Mouse (Mus musculus) liver, adult 2 months (tissue): Measurements from ENCODE around the gene Rae1. TPM values are rescaled to one million over a fixed set of nuclear protein-coding genes. Genes with fewer than 3 reads are reported as not detected.

ENCODE experiments used
- DNase-seq: peaks from one replicate; pipeline ENCODE4 v3.0.0-alpha.2; 2011; ENCODE audit warnings: low read depth, low spot score; ENCODE audit errors: extremely low read depth
- H3K27ac ChIP-seq: fragments of 200-500 bp; replicated peaks from 2 replicates; pipeline ENCODE4 v1.5.1; 2012; ENCODE audit warnings: low read depth, mild to moderate bottlenecking, control low read depth, inconsistent platforms, low read length; ENCODE audit not compliant: insufficient read depth
- H3K27me3 ChIP-seq: fragments of 200-500 bp; 2 replicates; pipeline ENCODE4 v1.6.1; 2012; ENCODE audit warnings: mild to moderate bottlenecking, moderate library complexity, low read length, inconsistent platforms; ENCODE audit not compliant: control insufficient read depth, insufficient read depth
- H3K36me3 ChIP-seq: fragments of 200-500 bp; 2 replicates; pipeline ENCODE4 v1.6.1; 2012; ENCODE audit warnings: low read length, inconsistent platforms; ENCODE audit not compliant: control insufficient read depth, insufficient read depth
- H3K4me1 ChIP-seq: fragments of 200-500 bp; 2 replicates; pipeline ENCODE4 v1.6.1; 2011; ENCODE audit warnings: low read length; ENCODE audit not compliant: control insufficient read depth, insufficient read depth
- H3K4me3 ChIP-seq: fragments of 200-500 bp; 2 replicates; pipeline ENCODE4 v1.5.1; 2011; ENCODE audit warnings: low read depth, mild to moderate bottlenecking, control low read depth, low read length, moderate library complexity; ENCODE audit not compliant: insufficient read depth
- H3K79me2 ChIP-seq: fragments of 200-500 bp; 2 replicates; pipeline ENCODE4 v1.6.1; 2012; ENCODE audit warnings: inconsistent platforms, mild to moderate bottlenecking, low read length, moderate library complexity; ENCODE audit not compliant: control insufficient read depth, insufficient read depth
- H3K9ac ChIP-seq: fragments of 200-500 bp; 2 replicates; pipeline ENCODE4 v1.6.1; 2012; ENCODE audit warnings: low read depth, mild to moderate bottlenecking, control low read depth, inconsistent platforms, low read length
- CTCF ChIP-seq: fragments of 200-500 bp; IDR thresholded peaks from 2 replicates; pipeline ENCODE4 v1.5.1; 2011; ENCODE audit warnings: low read depth, low read length, control low read depth
- POLR2A ChIP-seq: fragments of 200-500 bp; IDR thresholded peaks from 2 replicates; pipeline ENCODE4 v1.6.1; 2011; ENCODE audit warnings: low read length, control low read depth; ENCODE audit not compliant: insufficient read depth; ENCODE audit errors: extremely low read depth
- WGBS: fragments of 180-500 bp; shearing (Covaris S2); methylation state at CpG from one replicate; pipeline ENCODE4 v1.1.7; 2018; 5-methylcytosine and 5-hydroxymethylcytosine counted together
- polyA plus RNA-seq: library from polyadenylated mRNA; depleted of rRNA; stranded (reverse); fragments of >200 nt; gene quantifications from 2 replicates; pipeline ENCODE4 v1.2.3, GENCODE M21; 2012; rRNA removed
- total RNA-seq: library from RNA; depleted of rRNA; stranded (reverse); fragments of >200 nt; gene quantifications from 2 replicates; pipeline ENCODE4 v1.2.3, GENCODE M21; 2014; rRNA removed

Rae1 gene
- total RNA-seq (13.1 and 17.8 TPM in 2 replicates), polyA plus RNA-seq (25.3 and 31.9 TPM in 2 replicates)

GRCm38 (mm10) chr2:172999630-173000284 is at the start of gene Rae1:
Rae1 (plus strand) TSS chr2:173000117.
- H3K27me3 ChIP-seq, result no peaks in the 10 kb centered on the region
- peaks cover 3% of the 10 kb centered on the region; the same call in 1 of the 2 replicates for H3K36me3 ChIP-seq
- peaks cover 6% of the 10 kb centered on the region for H3K4me1 ChIP-seq
- DNase-seq, result peak; percentile 87
- H3K27ac ChIP-seq, result peak within 1 kb of the TSS; percentile 51
- WGBS, result under 1% methylated on average over 45 of the region's 45 CpGs
- TF ChIP-seq CTCF (peak; percentile 77), POLR2A (peak; percentile 56; the same call in 1 of the 2 replicates)
- H3K4me3 ChIP-seq, result peak within 1 kb of the TSS; percentile 96
- peaks cover 11% of the 10 kb centered on the region; the same call in 1 of the 2 replicates for H3K79me2 ChIP-seq
- H3K9ac ChIP-seq, result peak within 1 kb of the TSS; percentile 88

DNA sequence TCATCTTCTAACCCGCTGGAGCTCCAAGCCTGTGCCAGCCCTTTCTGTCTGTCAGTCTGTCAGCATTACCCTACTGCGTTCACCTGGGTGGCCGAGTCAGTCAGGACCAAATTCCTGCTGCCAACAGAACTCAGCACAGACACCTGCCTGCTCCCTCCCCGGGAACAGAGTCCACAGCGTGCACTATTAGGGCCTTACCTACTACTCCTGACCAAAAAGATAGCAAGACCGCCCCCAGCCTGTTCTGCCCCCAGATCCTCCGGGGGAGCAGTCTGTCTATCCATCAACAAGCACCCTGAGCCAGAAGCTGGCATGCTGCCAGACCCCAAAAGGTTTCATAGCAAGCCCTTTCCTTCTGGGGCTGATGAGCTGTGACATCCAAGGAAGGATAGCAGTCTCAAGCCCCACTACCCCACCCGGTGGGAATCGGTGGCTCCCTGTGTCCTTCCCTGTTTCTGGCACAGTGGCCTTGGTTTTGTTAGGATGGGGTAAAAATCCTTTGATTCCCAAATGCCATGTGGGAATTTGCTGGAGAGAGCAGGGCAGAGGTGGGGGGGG is 49.7 kb upstream of the Rae1 start:
- TF ChIP-seq POLR2A, result no peak
- no peak for TF ChIP-seq CTCF
- DNase-seq, result no peak
- no peaks in the 10 kb centered on the region for H3K79me2 ChIP-seq

GRCm38 (mm10) chr2:172950722-172951121 is 49.2 kb upstream of the Rae1 start:
- no peaks in the 10 kb centered on the region for H3K36me3 ChIP-seq
- H3K79me2 ChIP-seq, result no peaks in the 10 kb centered on the region
- H3K4me3 ChIP-seq, result no peak overlapping the region
- 64% methylated on average over 11 of the region's 11 CpGs for WGBS
- TF ChIP-seq POLR2A, result no peak
- TF ChIP-seq CTCF, result no peak
- H3K9ac ChIP-seq, result no peak overlapping the region
- DNase-seq, result no peak
- no peaks in the 10 kb centered on the region for H3K27me3 ChIP-seq
- H3K4me1 ChIP-seq, result no peaks in the 10 kb centered on the region
- no peak overlapping the region for H3K27ac ChIP-seq

More for the DNA sequence above, 49.7 kb upstream of the Rae1 start:
- Histone ChIP-seq H3K9ac (no peak overlapping the region), H3K27ac (no peak overlapping the region), H3K4me3 (no peak overlapping the region), H3K4me1 (no peaks in the 10 kb centered on the region), H3K36me3 (no peaks in the 10 kb centered on the region), H3K27me3 (no peaks in the 10 kb centered on the region)
- WGBS, result 68% methylated on average over 9 of the region's 9 CpGs

DNA sequence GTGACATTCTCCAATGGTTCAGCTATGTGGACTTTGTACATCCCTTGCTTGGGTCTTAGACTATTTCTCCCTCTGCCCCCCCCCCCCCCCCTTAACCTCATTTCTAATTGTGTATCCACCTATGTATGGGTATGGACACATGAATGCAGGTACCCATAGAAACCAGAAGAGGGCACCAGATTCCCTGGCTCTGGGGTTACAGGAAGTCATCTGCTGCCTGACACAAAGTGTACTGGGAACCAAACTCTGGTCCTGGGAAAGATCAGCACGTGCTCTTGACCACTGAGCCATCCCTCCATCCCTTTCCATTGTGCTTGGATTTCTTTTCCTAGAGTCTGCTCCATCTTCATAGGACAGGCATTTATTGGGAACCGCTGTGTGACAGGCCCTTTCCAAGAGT is 47.9 kb upstream of the Rae1 start:
- DNase-seq, result no peak
- Histone ChIP-seq H3K27ac (no peak overlapping the region), H3K79me2 (no peaks in the 10 kb centered on the region), H3K27me3 (no peaks in the 10 kb centered on the region), H3K9ac (no peak overlapping the region), H3K36me3 (no peaks in the 10 kb centered on the region), H3K4me3 (no peak overlapping the region), H3K4me1 (no peaks in the 10 kb centered on the region)
- TF ChIP-seq CTCF, result no peak
- no peak for TF ChIP-seq POLR2A
- WGBS, result 84% methylated on average over 2 of the region's 2 CpGs

DNA sequence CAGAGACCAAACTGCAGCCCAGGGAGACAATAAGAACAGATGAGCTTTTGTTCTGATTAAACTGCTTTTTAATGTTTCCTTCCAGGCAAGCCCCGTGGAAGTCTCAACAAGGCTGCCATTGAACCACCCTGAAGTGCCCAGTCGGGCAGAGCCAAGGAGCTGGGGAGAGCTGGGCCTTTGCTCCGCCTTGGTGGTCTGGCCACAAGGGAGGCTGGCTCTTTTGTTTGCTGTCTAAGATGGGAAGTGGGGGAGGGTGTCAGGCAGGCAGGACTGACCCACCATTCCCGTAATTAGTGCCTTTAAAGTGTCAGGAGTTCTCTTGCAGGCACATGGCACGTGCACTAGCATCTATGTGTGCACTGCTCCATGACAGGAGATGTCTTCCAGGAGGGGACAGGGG is 41.3 kb upstream of the Rae1 start:
- no peak overlapping the region for H3K9ac ChIP-seq
- no peak overlapping the region for H3K4me3 ChIP-seq
- no peak for DNase-seq
- 55% methylated on average over 5 of the region's 5 CpGs for WGBS
- no peaks in the 10 kb centered on the region for H3K79me2 ChIP-seq
- H3K36me3 ChIP-seq, result no peaks in the 10 kb centered on the region
- no peaks in the 10 kb centered on the region for H3K27me3 ChIP-seq
- no peaks in the 10 kb centered on the region for H3K4me1 ChIP-seq
- no peak overlapping the region for H3K27ac ChIP-seq
- TF ChIP-seq POLR2A (no peak), CTCF (no peak)

DNA sequence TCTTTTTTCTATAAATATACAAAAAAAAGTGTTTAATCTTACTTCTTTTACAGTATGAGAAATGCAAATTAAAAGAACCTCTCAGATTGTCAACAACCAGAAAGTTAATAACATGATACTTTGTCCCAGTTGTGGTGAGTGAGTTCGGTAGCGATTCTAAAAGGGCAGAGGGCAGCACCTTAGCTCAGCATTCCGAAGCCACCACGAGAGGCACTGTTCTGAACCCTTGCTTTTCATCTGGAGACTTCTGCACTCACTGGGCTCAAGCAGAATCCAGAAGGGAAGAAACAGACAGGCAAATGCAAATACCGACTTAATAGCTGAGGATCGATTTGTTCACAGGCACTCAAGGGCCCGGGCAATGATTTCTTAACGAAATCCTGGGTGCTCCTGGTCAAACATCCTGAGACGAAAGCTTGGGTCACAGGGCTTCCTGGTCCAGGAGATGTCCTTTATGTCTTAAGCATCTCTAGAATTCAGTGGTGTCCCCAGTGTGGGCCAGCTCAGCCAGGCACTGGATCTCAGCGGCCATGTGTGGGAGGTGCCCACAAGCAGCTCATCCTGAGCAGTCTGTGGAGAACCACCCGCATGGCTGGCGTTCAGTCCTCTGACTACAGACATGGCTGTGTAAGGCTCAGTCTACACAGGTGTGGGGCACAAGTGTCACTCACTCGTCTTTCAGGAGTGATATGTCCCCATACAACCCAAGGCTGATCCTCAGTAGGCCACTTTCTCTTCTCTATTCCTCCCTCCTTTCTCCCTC is 40.7 kb upstream of the Rae1 start:
- H3K79me2 ChIP-seq, result no peaks in the 10 kb centered on the region
- peak; percentile 57 for DNase-seq
- WGBS, result 54% methylated on average over 13 of the region's 13 CpGs

More for the DNA sequence above, 40.7 kb upstream of the Rae1 start:
- Histone ChIP-seq H3K27me3 (no peaks in the 10 kb centered on the region), H3K27ac (no peak overlapping the region), H3K4me1 (no peaks in the 10 kb centered on the region), H3K4me3 (no peak overlapping the region), H3K9ac (no peak overlapping the region), H3K36me3 (no peaks in the 10 kb centered on the region)
- TF ChIP-seq CTCF (peak; percentile 15; the same call in 1 of the 2 replicates), POLR2A (no peak)
